Mouse (Mus musculus): ENCODE results near the gene Snx5. TPM values are rescaled to one million over a fixed set of nuclear protein-coding genes. Genes with fewer than 3 reads are reported as not detected.

The Snx5 gene
- polyA plus RNA-seq, 1 experiment, result 80.2 TPM

- 9% methylated on average over 5 of the region's 5 CpGs for WGBS
- peak; percentile 51 to 66 for DNase-seq (ENCODE audit: low read depth in 1 of 2, low spot score in 2 of 2)
- TF ChIP-seq POLR2A (IDR thresholded peaks at IDR 0.05; ENCODE audit: low read depth, low read length), result no peak
- no peak for TF ChIP-seq CTCF (IDR thresholded peaks at IDR 0.05; ENCODE audit: extremely low read depth, insufficient read depth, insufficient read length, insufficient replicate concordance)
- Histone ChIP-seq H3K4me3 (ENCODE audit: extremely low read depth, insufficient read depth, insufficient read length) (peak overlapping the region; percentile 25; the same call in 1 of the 2 replicates), H3K4me1 (ENCODE audit: control insufficient read depth, insufficient read depth, insufficient read length) (peaks cover 25% of the 10 kb centered on the region), H3K27me3 (ENCODE audit: control insufficient read depth, insufficient read depth, low read length) (no peaks in the 10 kb centered on the region), H3K27ac (ENCODE audit: insufficient read depth, low read length) (peak overlapping the region; percentile 85), H3K36me3 (ENCODE audit: control insufficient read depth, insufficient read depth, low read length) (no peaks in the 10 kb centered on the region)
Measured at GRCm38 (mm10) chr2:144231115-144231514, 39.6 kb downstream of the Snx5 start.

GRCm38 (mm10) chr2:144230498-144230897 lies 40.2 kb downstream of the Snx5 start:
- Histone ChIP-seq H3K27me3 (ENCODE audit: control insufficient read depth, insufficient read depth, low read length) (no peaks in the 10 kb centered on the region), H3K4me3 (ENCODE audit: extremely low read depth, insufficient read depth, insufficient read length) (peak overlapping the region; percentile 11; the same call in 1 of the 2 replicates), H3K27ac (ENCODE audit: insufficient read depth, low read length) (peak overlapping the region; percentile 85), H3K4me1 (ENCODE audit: control insufficient read depth, insufficient read depth, insufficient read length) (peaks cover 25% of the 10 kb centered on the region), H3K36me3 (ENCODE audit: control insufficient read depth, insufficient read depth, low read length) (no peaks in the 10 kb centered on the region)
- DNase-seq (ENCODE audit: low read depth in 1 of 2, low spot score in 2 of 2), result no peak
- TF ChIP-seq POLR2A (IDR thresholded peaks at IDR 0.05; ENCODE audit: low read depth, low read length), result no peak
- no peak for TF ChIP-seq CTCF (IDR thresholded peaks at IDR 0.05; ENCODE audit: extremely low read depth, insufficient read depth, insufficient read length, insufficient replicate concordance)
- 17% methylated on average over 7 of the region's 7 CpGs for WGBS

- Histone ChIP-seq H3K27me3 (ENCODE audit: control insufficient read depth, insufficient read depth, low read length) (no peaks in the 10 kb centered on the region), H3K4me1 (ENCODE audit: control insufficient read depth, insufficient read depth, insufficient read length) (peaks cover 32% of the 10 kb centered on the region), H3K27ac (ENCODE audit: insufficient read depth, low read length) (0 out of 2 replicates have a peak overlapping the region, but pooled peaks have one; percentile 5), H3K36me3 (ENCODE audit: control insufficient read depth, insufficient read depth, low read length) (no peaks in the 10 kb centered on the region), H3K4me3 (ENCODE audit: extremely low read depth, insufficient read depth, insufficient read length) (no peak overlapping the region)
- no peak for DNase-seq (ENCODE audit: low read depth in 1 of 2, low spot score in 2 of 2)
- TF ChIP-seq CTCF (IDR thresholded peaks at IDR 0.05; ENCODE audit: extremely low read depth, insufficient read depth, insufficient read length, insufficient replicate concordance) (no peak), POLR2A (IDR thresholded peaks at IDR 0.05; ENCODE audit: low read depth, low read length) (no peak)
- 55% methylated on average over 14 of the region's 14 CpGs for WGBS
Measured at GRCm38 (mm10) chr2:144229647-144230046, 41.1 kb downstream of the Snx5 start.

GRCm38 (mm10) chr2:144228521-144229346 lies 42.0 kb downstream of the Snx5 start:
- TF ChIP-seq POLR2A (IDR thresholded peaks at IDR 0.05; ENCODE audit: low read depth, low read length), result no peak
- no peak for TF ChIP-seq CTCF (IDR thresholded peaks at IDR 0.05; ENCODE audit: extremely low read depth, insufficient read depth, insufficient read length, insufficient replicate concordance)
- H3K4me3 ChIP-seq (ENCODE audit: extremely low read depth, insufficient read depth, insufficient read length), result no peak overlapping the region
- DNase-seq (ENCODE audit: low read depth in 1 of 2, low spot score in 2 of 2), result peak; percentile 36 to 85
- WGBS, result 16% methylated on average over 12 of the region's 12 CpGs
- no peaks in the 10 kb centered on the region for H3K27me3 ChIP-seq (ENCODE audit: control insufficient read depth, insufficient read depth, low read length)
- peaks cover 37% of the 10 kb centered on the region for H3K4me1 ChIP-seq (ENCODE audit: control insufficient read depth, insufficient read depth, insufficient read length)
- no peaks in the 10 kb centered on the region for H3K36me3 ChIP-seq (ENCODE audit: control insufficient read depth, insufficient read depth, low read length)
- H3K27ac ChIP-seq (ENCODE audit: insufficient read depth, low read length), result peak overlapping the region; percentile 86

GRCm38 (mm10) chr2:144226906-144227586 lies 43.7 kb downstream of the Snx5 start:
- H3K4me3 ChIP-seq (ENCODE audit: extremely low read depth, insufficient read depth, insufficient read length), result no peak overlapping the region
- H3K4me1 ChIP-seq (ENCODE audit: control insufficient read depth, insufficient read depth, insufficient read length), result peaks cover 29% of the 10 kb centered on the region; the same call in 1 of the 2 replicates
- TF ChIP-seq CTCF (IDR thresholded peaks at IDR 0.05; ENCODE audit: extremely low read depth, insufficient read depth, insufficient read length, insufficient replicate concordance) (no peak), POLR2A (IDR thresholded peaks at IDR 0.05; ENCODE audit: low read depth, low read length) (no peak)
- WGBS, result 94% methylated on average over 12 of the region's 12 CpGs
- DNase-seq (ENCODE audit: low read depth in 1 of 2, low spot score in 2 of 2), result no peak
- H3K36me3 ChIP-seq (ENCODE audit: control insufficient read depth, insufficient read depth, low read length), result no peaks in the 10 kb centered on the region
- no peaks in the 10 kb centered on the region for H3K27me3 ChIP-seq (ENCODE audit: control insufficient read depth, insufficient read depth, low read length)
- no peak overlapping the region for H3K27ac ChIP-seq (ENCODE audit: insufficient read depth, low read length)

- Histone ChIP-seq H3K4me1 (ENCODE audit: control insufficient read depth, insufficient read depth, insufficient read length) (peaks cover 17% of the 10 kb centered on the region; the same call in 1 of the 2 replicates), H3K36me3 (ENCODE audit: control insufficient read depth, insufficient read depth, low read length) (no peaks in the 10 kb centered on the region), H3K27ac (ENCODE audit: insufficient read depth, low read length) (peak overlapping the region; percentile 43), H3K4me3 (ENCODE audit: extremely low read depth, insufficient read depth, insufficient read length) (no peak overlapping the region), H3K27me3 (ENCODE audit: control insufficient read depth, insufficient read depth, low read length) (no peaks in the 10 kb centered on the region)
- DNase-seq (ENCODE audit: low read depth in 1 of 2, low spot score in 2 of 2), result no peak
- WGBS, result 34% methylated on average over 12 of the region's 12 CpGs
- no peak for TF ChIP-seq CTCF (IDR thresholded peaks at IDR 0.05; ENCODE audit: extremely low read depth, insufficient read depth, insufficient read length, insufficient replicate concordance)
- no peak for TF ChIP-seq POLR2A (IDR thresholded peaks at IDR 0.05; ENCODE audit: low read depth, low read length)
Measured at GRCm38 (mm10) chr2:144224351-144224750, 46.4 kb downstream of the Snx5 start.

All from spleen, adult 2 months (tissue).